Mouse (Mus musculus): ENCODE data around the gene Tmem107. TPM values are rescaled to one million over a fixed set of nuclear protein-coding genes. Genes with fewer than 3 reads are reported as not detected.
A peak's percentile ranks its signal among the peaks of the same experiment; 100 is the strongest.

Tmem107 gene
- polyA plus RNA-seq, 1 experiment, result 13.4 TPM

- peak; percentile 88 to 92 for DNase-seq
- peak overlapping the region; percentile 72; the same call in 1 of the 2 replicates for H3K27ac ChIP-seq (ENCODE audit: insufficient read depth, low read length)
- no peak for TF ChIP-seq CTCF (IDR thresholded peaks at IDR 0.05; ENCODE audit: borderline replicate concordance, insufficient read depth, low read depth, low read length)
- TF ChIP-seq POLR2A (IDR thresholded peaks at IDR 0.05; ENCODE audit: borderline replicate concordance, insufficient read depth, low read length), result no peak
- 6% methylated on average over 20 of the region's 20 CpGs for WGBS
- H3K4me3 ChIP-seq (replicated peaks; ENCODE audit: insufficient read depth, low read depth, low read length), result peak overlapping the region; percentile 97
- H3K27me3 ChIP-seq (ENCODE audit: control insufficient read depth, insufficient read depth, low read length), result no peaks in the 10 kb centered on the region
- H3K4me1 ChIP-seq (ENCODE audit: control insufficient read depth, insufficient read depth, low read length), result peaks cover 3% of the 10 kb centered on the region
Measured at GRCm38 (mm10) chr11:69036486-69037230, 33.9 kb upstream of the Tmem107 start.

GRCm38 (mm10) chr11:69037231-69038061 lies 33.2 kb upstream of the Tmem107 start:
- Histone ChIP-seq H3K4me3 (replicated peaks; ENCODE audit: insufficient read depth, low read depth, low read length) (peak overlapping the region; percentile 97), H3K4me1 (ENCODE audit: control insufficient read depth, insufficient read depth, low read length) (peaks cover 3% of the 10 kb centered on the region), H3K27me3 (ENCODE audit: control insufficient read depth, insufficient read depth, low read length) (no peaks in the 10 kb centered on the region), H3K27ac (ENCODE audit: insufficient read depth, low read length) (peak overlapping the region; percentile 72; the same call in 1 of the 2 replicates)
- DNase-seq, result peak; percentile 84 to 87
- TF ChIP-seq CTCF (IDR thresholded peaks at IDR 0.05; ENCODE audit: borderline replicate concordance, insufficient read depth, low read depth, low read length), result no peak
- no peak for TF ChIP-seq POLR2A (IDR thresholded peaks at IDR 0.05; ENCODE audit: borderline replicate concordance, insufficient read depth, low read length)
- WGBS, result under 1% methylated on average over 34 of the region's 34 CpGs

GRCm38 (mm10) chr11:69038173-69038572 lies 32.4 kb upstream of the Tmem107 start:
- WGBS, result 72% methylated on average over 5 of the region's 5 CpGs
- no peak for TF ChIP-seq POLR2A (IDR thresholded peaks at IDR 0.05; ENCODE audit: borderline replicate concordance, insufficient read depth, low read length)
- no peak for TF ChIP-seq CTCF (IDR thresholded peaks at IDR 0.05; ENCODE audit: borderline replicate concordance, insufficient read depth, low read depth, low read length)
- Histone ChIP-seq H3K27me3 (ENCODE audit: control insufficient read depth, insufficient read depth, low read length) (no peaks in the 10 kb centered on the region), H3K4me3 (replicated peaks; ENCODE audit: insufficient read depth, low read depth, low read length) (no peak overlapping the region), H3K4me1 (ENCODE audit: control insufficient read depth, insufficient read depth, low read length) (peaks cover 3% of the 10 kb centered on the region), H3K27ac (ENCODE audit: insufficient read depth, low read length) (no peak overlapping the region)
- peak in 1 of 2 experiments; percentile 33 for DNase-seq

GRCm38 (mm10) chr11:69045531-69046394 lies 24.8 kb upstream of the Tmem107 start, which contains the start of gene Aurkb:
Aurkb (plus strand) TSS chr11:69045647.
- TF ChIP-seq POLR2A (IDR thresholded peaks at IDR 0.05; ENCODE audit: borderline replicate concordance, insufficient read depth, low read length), result no peak
- TF ChIP-seq CTCF (IDR thresholded peaks at IDR 0.05; ENCODE audit: borderline replicate concordance, insufficient read depth, low read depth, low read length), result no peak
- Histone ChIP-seq H3K4me1 (ENCODE audit: control insufficient read depth, insufficient read depth, low read length) (no peaks in the 10 kb centered on the region), H3K27me3 (ENCODE audit: control insufficient read depth, insufficient read depth, low read length) (no peaks in the 10 kb centered on the region), H3K4me3 (replicated peaks; ENCODE audit: insufficient read depth, low read depth, low read length) (peak within 1 kb of the TSS; percentile 65), H3K27ac (ENCODE audit: insufficient read depth, low read length) (no peak within 1 kb of the TSS)
- 1% methylated on average over 54 of the region's 54 CpGs for WGBS
- peak; percentile 74 to 79 for DNase-seq

GRCm38 (mm10) chr11:69046395-69046774 lies 24.2 kb upstream of the Tmem107 start:
- TF ChIP-seq POLR2A (IDR thresholded peaks at IDR 0.05; ENCODE audit: borderline replicate concordance, insufficient read depth, low read length) (no peak), CTCF (IDR thresholded peaks at IDR 0.05; ENCODE audit: borderline replicate concordance, insufficient read depth, low read depth, low read length) (no peak)
- WGBS, result 23% methylated on average over 9 of the region's 9 CpGs
- no peak for DNase-seq
- no peaks in the 10 kb centered on the region for H3K4me1 ChIP-seq (ENCODE audit: control insufficient read depth, insufficient read depth, low read length)
- H3K27ac ChIP-seq (ENCODE audit: insufficient read depth, low read length), result no peak overlapping the region
- no peaks in the 10 kb centered on the region for H3K27me3 ChIP-seq (ENCODE audit: control insufficient read depth, insufficient read depth, low read length)
- H3K4me3 ChIP-seq (replicated peaks; ENCODE audit: insufficient read depth, low read depth, low read length), result no peak overlapping the region

- Histone ChIP-seq H3K27ac (ENCODE audit: insufficient read depth, low read length) (no peak overlapping the region), H3K4me1 (ENCODE audit: control insufficient read depth, insufficient read depth, low read length) (no peaks in the 10 kb centered on the region), H3K27me3 (ENCODE audit: control insufficient read depth, insufficient read depth, low read length) (no peaks in the 10 kb centered on the region), H3K4me3 (replicated peaks; ENCODE audit: insufficient read depth, low read depth, low read length) (no peak overlapping the region)
- no peak for TF ChIP-seq POLR2A (IDR thresholded peaks at IDR 0.05; ENCODE audit: borderline replicate concordance, insufficient read depth, low read length)
- no peak for TF ChIP-seq CTCF (IDR thresholded peaks at IDR 0.05; ENCODE audit: borderline replicate concordance, insufficient read depth, low read depth, low read length)
- WGBS, result 77% methylated on average over 12 of the region's 12 CpGs
- DNase-seq, result no peak
Measured at GRCm38 (mm10) chr11:69047592-69047991, 23.0 kb upstream of the Tmem107 start.

GRCm38 (mm10) chr11:69048151-69048550 lies 22.5 kb upstream of the Tmem107 start:
- no peak for DNase-seq
- Histone ChIP-seq H3K4me1 (ENCODE audit: control insufficient read depth, insufficient read depth, low read length) (no peaks in the 10 kb centered on the region), H3K4me3 (replicated peaks; ENCODE audit: insufficient read depth, low read depth, low read length) (no peak overlapping the region), H3K27me3 (ENCODE audit: control insufficient read depth, insufficient read depth, low read length) (no peaks in the 10 kb centered on the region), H3K27ac (ENCODE audit: insufficient read depth, low read length) (no peak overlapping the region)
- TF ChIP-seq CTCF (IDR thresholded peaks at IDR 0.05; ENCODE audit: borderline replicate concordance, insufficient read depth, low read depth, low read length) (no peak), POLR2A (IDR thresholded peaks at IDR 0.05; ENCODE audit: borderline replicate concordance, insufficient read depth, low read length) (no peak)
- WGBS, result 87% methylated on average over 14 of the region's 14 CpGs

All from cerebellum, adult 2 months (tissue).